ENCODE assay signal across 7 mouse cellular contexts in genomic region chr2:18690055-18690691, GRCm38 (mm10). TPM values are rescaled to one million over a fixed set of nuclear protein-coding genes. Genes with fewer than 3 reads are reported as not detected.
DNase-seq lines count a peak whose midpoint lies in the region; ATAC-seq lines count a peak whose summit lies in the region.

No protein-coding gene starts in this region.

- H3K27ac ChIP-seq in lung, embryonic 16.5 days (ENCODE audit: low read length): no peak overlapping the region

- H3K4me2 ChIP-seq in lung, embryonic 16.5 days (ENCODE audit: low read depth, low read length): peak overlapping the region; percentile 81

- H3K36me3 ChIP-seq in lung, embryonic 16.5 days (ENCODE audit: control insufficient read depth, insufficient read depth, low read length): no peaks in the 10 kb centered on the region

- DNase-seq in thymus, adult 18-20 months: peak; percentile 10
- no peak for DNase-seq in thymus, postnatal 0 days (ENCODE audit: low spot score)
- DNase-seq in brain, adult 2 months (ENCODE audit: low read depth, low spot score): peak; percentile 81
- DNase-seq in frontal cortex, postnatal 36 days (ENCODE audit: low spot score in 2 of 2): peak; percentile 64 to 78
- DNase-seq in kidney, postnatal 10 days: peak; percentile 58
- peak; percentile 10 to 17 for DNase-seq in spleen, postnatal 36 days (ENCODE audit: low spot score in 2 of 2)

- under 1% methylated on average over 52 of the region's 58 CpGs for WGBS in lung, embryonic 16.5 days

- H3K9me3 ChIP-seq in lung, embryonic 16.5 days (ENCODE audit: control insufficient read depth, low read length): 0 out of 2 replicates have a peak, but pooled peaks cover 4% of the 10 kb centered on the region

- H3K9ac ChIP-seq in lung, embryonic 16.5 days (ENCODE audit: low read length): peak overlapping the region; percentile 52

- peaks cover 47% of the 10 kb centered on the region for H3K27me3 ChIP-seq in lung, embryonic 16.5 days (ENCODE audit: control insufficient read depth, insufficient read depth, low read depth, low read length)

- peak; percentile 41 for ATAC-seq in lung, embryonic 16.5 days (ENCODE audit: low read depth)

- H3K4me1 ChIP-seq in lung, embryonic 16.5 days (replicated peaks; ENCODE audit: control insufficient read depth, insufficient read depth, low read length): peaks cover 21% of the 10 kb centered on the region

- peak overlapping the region; percentile 51 for H3K4me3 ChIP-seq in lung, embryonic 16.5 days (ENCODE audit: low read length)

RNA-seq across cellular contexts. Expression of gene Spag6, which starts 3.7 kb away (rescaled TPM):
- not detected in 2 replicates for polyA plus RNA-seq in thymus, postnatal 0 days (2015; fragmentation: Nextera tagmentation; extraction: Ambion mirVana)
- polyA plus RNA-seq in lung, embryonic 16.5 days (2015; fragmentation: Nextera tagmentation; extraction: Ambion mirVana): 0.15 TPM in 1 of 2 replicates, not detected in the other

RNA-seq across cellular contexts. Expression of gene Bmi1, which starts 13.4 kb away (rescaled TPM):
- polyA plus RNA-seq in thymus, postnatal 0 days (2015; fragmentation: Nextera tagmentation; extraction: Ambion mirVana): 15.7 TPM in 2 replicates
- polyA plus RNA-seq in lung, embryonic 16.5 days (2015; fragmentation: Nextera tagmentation; extraction: Ambion mirVana): 20.8 TPM in 2 replicates

RNA-seq across cellular contexts. Expression of gene Commd3, which starts 18.0 kb away (rescaled TPM):
- 275 and 308 TPM in 2 replicates for polyA plus RNA-seq in thymus, postnatal 0 days (2015; fragmentation: Nextera tagmentation; extraction: Ambion mirVana)
- 201 and 219 TPM in 2 replicates for polyA plus RNA-seq in lung, embryonic 16.5 days (2015; fragmentation: Nextera tagmentation; extraction: Ambion mirVana)
